In genomic region chr6:31319431-31319830, GRCm38 (mm10) we compare ENCODE assay signal across 19 mouse cellular contexts.
DNase-seq lines count a peak whose midpoint lies in the region; TF ChIP-seq lines count a peak whose summit lies in the region.
"Had no signal": no experiment of that assay in that cellular context is flagged by ENCODE, and none has a peak within 500 bp of the region (broad histone marks: within the 10 kb centered on the region; RNA-seq: fewer than 3 reads in every experiment).

No protein-coding gene starts in this region.

- no peak overlapping the region for H3K4me3 ChIP-seq in gastrocnemius, adult 2 months
- H3K4me3 ChIP-seq in kidney, adult 2 months (ENCODE audit: insufficient read depth, low read depth, low read length) = no peak overlapping the region
- H3K4me3 ChIP-seq: embryonic facial prominence, embryonic 13.5 days; forebrain, embryonic 12.5 days; heart, embryonic 10.5 days; hindbrain, embryonic 10.5 days had no signal

- no peaks in the 10 kb centered on the region for H3K36me3 ChIP-seq in kidney, adult 2 months (ENCODE audit: control insufficient read depth, insufficient read depth, low read length)
- H3K36me3 ChIP-seq: embryonic facial prominence, embryonic 13.5 days; forebrain, embryonic 12.5 days; heart, embryonic 10.5 days; hindbrain, embryonic 10.5 days had no signal

- H3K4me1 ChIP-seq in kidney, adult 2 months (ENCODE audit: control insufficient read depth, insufficient read depth, low read length) = peaks cover 32% of the 10 kb centered on the region

- H3K27ac ChIP-seq in gastrocnemius, adult 2 months = peak overlapping the region; percentile 82
- peak overlapping the region; percentile 91 for H3K27ac ChIP-seq in kidney, adult 2 months (ENCODE audit: insufficient read depth, low read depth, low read length)
- H3K27ac ChIP-seq: embryonic facial prominence, embryonic 13.5 days; forebrain, embryonic 12.5 days; heart, embryonic 10.5 days; hindbrain, embryonic 10.5 days; hindbrain, embryonic 14.5 days had no signal

- TF ChIP-seq CTCF in gastrocnemius, adult 2 months (IDR thresholded peaks at IDR 0.05) = no peak
- no peak for TF ChIP-seq CTCF in kidney, adult 2 months (conservative IDR thresholded peaks at IDR 0.05; ENCODE audit: insufficient read depth, insufficient read length, low read depth, low read length)

- 55% methylated on average over 2 of the region's 2 CpGs for WGBS in kidney, adult 2 months

- intact Hi-C loops in gastrocnemius, adult 2 months (cut with DNase I) = no loop called here

- no peak for DNase-seq in gastrocnemius, adult 2 months
- DNase-seq in gastrocnemius, postnatal 25 days = no peak
- peak; percentile 15 for DNase-seq in kidney, adult 2 months
- DNase-seq in kidney, postnatal 10 days = no peak
- DNase-seq in MN1 (ENCODE audit: low spot score) = peak; percentile 25
- DNase-seq in brain, adult 2 months (ENCODE audit: low read depth, low spot score) = peak; percentile 41
- no peak for DNase-seq in right cerebral cortex, postnatal 14 days
- DNase-seq: adrenal gland, adult 8-10 months; adrenal gland, postnatal 36 days; cerebellum, adult 2 months; cerebellum, postnatal 36 days; gastrocnemius, postnatal 14 days; heart, postnatal 10 days had no signal

- no peaks in the 10 kb centered on the region for H3K27me3 ChIP-seq in kidney, adult 2 months (replicated peaks; ENCODE audit: control insufficient read depth, insufficient read depth, low read length)
- H3K27me3 ChIP-seq: CH12.LX; embryonic facial prominence, embryonic 13.5 days had no signal

- TF ChIP-seq POLR2A in kidney, adult 2 months (IDR thresholded peaks at IDR 0.05; ENCODE audit: low read depth, low read length) = no peak

Comparison
In these comparisons a context has a peak if more than half of its experiments do, and no peak if none do; other contexts are left out.
1. DNase-seq: peak in kidney, adult 2 months (single experiment), MN1 (single experiment) and brain, adult 2 months (single experiment); none in gastrocnemius, adult 2 months (single experiment), gastrocnemius, postnatal 25 days (single experiment), kidney, postnatal 10 days (single experiment) and right cerebral cortex, postnatal 14 days (single experiment).